Mouse (Mus musculus): ENCODE measurements around the gene Bcl11b. TPM values are rescaled to one million over a fixed set of nuclear protein-coding genes. Genes with fewer than 3 reads are reported as not detected.

The Bcl11b gene
- polyA plus RNA-seq, 1 experiment from 2014 or later = 2.6 TPM

GRCm38 (mm10) chr12:108010346-108010745 lies 6.9 kb upstream of the Bcl11b start:
- Histone ChIP-seq H3K4me3 (ENCODE audit: low read length) (no peak overlapping the region), H3K36me3 (ENCODE audit: insufficient read depth, low read length) (no peaks in the 10 kb centered on the region), H3K4me2 (replicated peaks; ENCODE audit: low read depth, low read length) (no peak overlapping the region), H3K4me1 (ENCODE audit: insufficient read depth, low read length) (0 out of 2 replicates have a peak, but pooled peaks cover 5% of the 10 kb centered on the region), H3K27ac (ENCODE audit: low read length) (no peak overlapping the region), H3K9me3 (ENCODE audit: low read length) (no peaks in the 10 kb centered on the region), H3K27me3 (ENCODE audit: insufficient read depth, low read length) (peaks cover 9% of the 10 kb centered on the region; the same call in 1 of the 2 replicates), H3K9ac (replicated peaks; ENCODE audit: low read length) (no peak overlapping the region)
- WGBS = 53% methylated on average over 11 of the region's 11 CpGs
- ATAC-seq (ENCODE audit: low FRiP score, low TSS enrichment) = no peak

- H3K27ac ChIP-seq (ENCODE audit: low read length) = no peak overlapping the region
These were observed 5.8 kb upstream of the Bcl11b start for GRCm38 (mm10) chr12:108009156-108009555.

GRCm38 (mm10) chr12:108005816-108006626 lies 2.6 kb upstream of the Bcl11b start:
- peak; percentile 83 for ATAC-seq (ENCODE audit: low FRiP score, low TSS enrichment)
- Histone ChIP-seq H3K4me1 (ENCODE audit: insufficient read depth, low read length) (peaks cover 14% of the 10 kb centered on the region), H3K27ac (ENCODE audit: low read length) (no peak overlapping the region), H3K9ac (replicated peaks; ENCODE audit: low read length) (peak overlapping the region; percentile 59), H3K36me3 (ENCODE audit: insufficient read depth, low read length) (no peaks in the 10 kb centered on the region), H3K27me3 (ENCODE audit: insufficient read depth, low read length) (peaks cover 18% of the 10 kb centered on the region), H3K4me3 (ENCODE audit: low read length) (peak overlapping the region; percentile 44), H3K4me2 (replicated peaks; ENCODE audit: low read depth, low read length) (peak overlapping the region; percentile 97), H3K9me3 (ENCODE audit: low read length) (no peaks in the 10 kb centered on the region)
- 1% methylated on average over 56 of the region's 56 CpGs for WGBS

More at GRCm38 (mm10) chr12:108009156-108009555, 5.8 kb upstream of the Bcl11b start:
- 43% methylated on average over 4 of the region's 4 CpGs for WGBS
- H3K4me3 ChIP-seq (ENCODE audit: low read length) = no peak overlapping the region
- no peak for ATAC-seq (ENCODE audit: low FRiP score, low TSS enrichment)
- H3K4me2 ChIP-seq (replicated peaks; ENCODE audit: low read depth, low read length) = no peak overlapping the region
- no peaks in the 10 kb centered on the region for H3K36me3 ChIP-seq (ENCODE audit: insufficient read depth, low read length)
- H3K9ac ChIP-seq (replicated peaks; ENCODE audit: low read length) = no peak overlapping the region
- H3K9me3 ChIP-seq (ENCODE audit: low read length) = no peaks in the 10 kb centered on the region
- H3K4me1 ChIP-seq (ENCODE audit: insufficient read depth, low read length) = peaks cover 14% of the 10 kb centered on the region
- peaks cover 9% of the 10 kb centered on the region; the same call in 1 of the 2 replicates for H3K27me3 ChIP-seq (ENCODE audit: insufficient read depth, low read length)

- Histone ChIP-seq H3K4me2 (replicated peaks; ENCODE audit: low read depth, low read length) (peak overlapping the region; percentile 97), H3K4me1 (ENCODE audit: insufficient read depth, low read length) (peaks cover 14% of the 10 kb centered on the region), H3K9ac (replicated peaks; ENCODE audit: low read length) (peak overlapping the region; percentile 61), H3K9me3 (ENCODE audit: low read length) (no peaks in the 10 kb centered on the region), H3K27me3 (ENCODE audit: insufficient read depth, low read length) (peaks cover 24% of the 10 kb centered on the region), H3K36me3 (ENCODE audit: insufficient read depth, low read length) (no peaks in the 10 kb centered on the region), H3K4me3 (ENCODE audit: low read length) (peak overlapping the region; percentile 76), H3K27ac (ENCODE audit: low read length) (no peak overlapping the region)
- ATAC-seq (ENCODE audit: low FRiP score, low TSS enrichment) = peak; percentile 9; the same call in 1 of the 2 replicates
- 7% methylated on average over 14 of the region's 14 CpGs for WGBS
These were observed 2.0 kb upstream of the Bcl11b start for GRCm38 (mm10) chr12:108005488-108005800.

GRCm38 (mm10) chr12:108004701-108005487 lies 1.5 kb upstream of the Bcl11b start:
- H3K27ac ChIP-seq (ENCODE audit: low read length) = no peak overlapping the region
- ATAC-seq (ENCODE audit: low FRiP score, low TSS enrichment) = peak; percentile 33
- peaks cover 14% of the 10 kb centered on the region for H3K4me1 ChIP-seq (ENCODE audit: insufficient read depth, low read length)
- H3K27me3 ChIP-seq (ENCODE audit: insufficient read depth, low read length) = peaks cover 30% of the 10 kb centered on the region
- H3K36me3 ChIP-seq (ENCODE audit: insufficient read depth, low read length) = no peaks in the 10 kb centered on the region
- no peaks in the 10 kb centered on the region for H3K9me3 ChIP-seq (ENCODE audit: low read length)
- peak overlapping the region; percentile 97 for H3K4me2 ChIP-seq (replicated peaks; ENCODE audit: low read depth, low read length)
- WGBS = under 1% methylated on average over 41 of the region's 43 CpGs
- peak overlapping the region; percentile 61 for H3K9ac ChIP-seq (replicated peaks; ENCODE audit: low read length)
- peak overlapping the region; percentile 76 for H3K4me3 ChIP-seq (ENCODE audit: low read length)

GRCm38 (mm10) chr12:108003928-108004327 lies 526 bp upstream of the Bcl11b start:
- WGBS = under 1% methylated on average over 35 of the region's 35 CpGs
- peaks cover 39% of the 10 kb centered on the region for H3K27me3 ChIP-seq (ENCODE audit: insufficient read depth, low read length)

GRCm38 (mm10) chr12:108002436-108003189 lies 789 bp downstream of the Bcl11b start:
- H3K4me2 ChIP-seq (replicated peaks; ENCODE audit: low read depth, low read length) = peak overlapping the region; percentile 97
- peaks cover 43% of the 10 kb centered on the region for H3K27me3 ChIP-seq (ENCODE audit: insufficient read depth, low read length)
- 1% methylated on average over 51 of the region's 78 CpGs for WGBS
- H3K4me1 ChIP-seq (ENCODE audit: insufficient read depth, low read length) = peaks cover 14% of the 10 kb centered on the region
- ATAC-seq (ENCODE audit: low FRiP score, low TSS enrichment) = no peak; the same call in 1 of the 2 replicates
- no peaks in the 10 kb centered on the region for H3K36me3 ChIP-seq (ENCODE audit: insufficient read depth, low read length)
- no peak overlapping the region for H3K27ac ChIP-seq (ENCODE audit: low read length)
- peak overlapping the region; percentile 86 for H3K9ac ChIP-seq (replicated peaks; ENCODE audit: low read length)
- peak overlapping the region; percentile 76 for H3K4me3 ChIP-seq (ENCODE audit: low read length)
- no peaks in the 10 kb centered on the region for H3K9me3 ChIP-seq (ENCODE audit: low read length)

More at GRCm38 (mm10) chr12:108003928-108004327, 526 bp upstream of the Bcl11b start:
- Histone ChIP-seq H3K9me3 (ENCODE audit: low read length) (no peaks in the 10 kb centered on the region), H3K9ac (replicated peaks; ENCODE audit: low read length) (peak overlapping the region; percentile 86), H3K36me3 (ENCODE audit: insufficient read depth, low read length) (no peaks in the 10 kb centered on the region), H3K27ac (ENCODE audit: low read length) (peak overlapping the region; percentile 88), H3K4me3 (ENCODE audit: low read length) (peak overlapping the region; percentile 76), H3K4me2 (replicated peaks; ENCODE audit: low read depth, low read length) (peak overlapping the region; percentile 97), H3K4me1 (ENCODE audit: insufficient read depth, low read length) (peaks cover 14% of the 10 kb centered on the region)
- ATAC-seq (ENCODE audit: low FRiP score, low TSS enrichment) = peak; percentile 67

- H3K9me3 ChIP-seq (ENCODE audit: low read length) = no peaks in the 10 kb centered on the region
- H3K27ac ChIP-seq (ENCODE audit: low read length) = no peak overlapping the region
- peak overlapping the region; percentile 97 for H3K4me2 ChIP-seq (replicated peaks; ENCODE audit: low read depth, low read length)
- no peak overlapping the region; the same call in 1 of the 2 replicates for H3K9ac ChIP-seq (replicated peaks; ENCODE audit: low read length)
- ATAC-seq (ENCODE audit: low FRiP score, low TSS enrichment) = no peak
- WGBS = 3% methylated on average over 37 of the region's 37 CpGs
- H3K4me1 ChIP-seq (ENCODE audit: insufficient read depth, low read length) = peaks cover 14% of the 10 kb centered on the region
- H3K4me3 ChIP-seq (ENCODE audit: low read length) = peak overlapping the region; percentile 76
- no peaks in the 10 kb centered on the region for H3K36me3 ChIP-seq (ENCODE audit: insufficient read depth, low read length)
- peaks cover 41% of the 10 kb centered on the region for H3K27me3 ChIP-seq (ENCODE audit: insufficient read depth, low read length)
These were observed 1.6 kb downstream of the Bcl11b start for GRCm38 (mm10) chr12:108001652-108002340.

GRCm38 (mm10) chr12:108000715-108001080 lies 2.7 kb downstream of the Bcl11b start:
- Histone ChIP-seq H3K36me3 (ENCODE audit: insufficient read depth, low read length) (no peaks in the 10 kb centered on the region), H3K9ac (replicated peaks; ENCODE audit: low read length) (no peak overlapping the region), H3K4me2 (replicated peaks; ENCODE audit: low read depth, low read length) (no peak overlapping the region), H3K4me3 (ENCODE audit: low read length) (no peak overlapping the region), H3K9me3 (ENCODE audit: low read length) (no peaks in the 10 kb centered on the region), H3K4me1 (ENCODE audit: insufficient read depth, low read length) (peaks cover 13% of the 10 kb centered on the region), H3K27me3 (ENCODE audit: insufficient read depth, low read length) (peaks cover 33% of the 10 kb centered on the region), H3K27ac (ENCODE audit: low read length) (no peak overlapping the region)
- ATAC-seq (ENCODE audit: low FRiP score, low TSS enrichment) = no peak
- WGBS = 26% methylated on average over 2 of the region's 2 CpGs

All from kidney, embryonic 16.5 days (tissue).